Mouse (Mus musculus) MEL (cell line): ENCODE data around the gene Lsamp.

ENCODE experiments used
- CTCF ChIP-seq, 3 experiments: IDR thresholded peaks in 2 of 3; conservative IDR thresholded peaks in 1 of 3; 2 replicates each; pipeline ENCODE4 v1.5.1; 2011 to 2012; ENCODE audit warnings: low read length in 3 of 3, low read depth in 2 of 3, mild to moderate bottlenecking in 2 of 3, improper control_type of control experiment in 1 of 3, inconsistent platforms in 1 of 3, mixed read lengths in 1 of 3, moderate library complexity in 1 of 3; ENCODE audit not compliant: control insufficient read depth in 1 of 3, insufficient read depth in 1 of 3, poor library complexity in 1 of 3, severe bottlenecking in 1 of 3
- E2F4 ChIP-seq: IDR thresholded peaks from 2 replicates; pipeline ENCODE4 v1.6.1; 2011; ENCODE audit warnings: low read depth, low read length, improper control_type of control experiment, borderline replicate concordance
- EP300 ChIP-seq, 2 experiments: IDR thresholded peaks; 2 replicates each; pipeline ENCODE4 v1.6.1; 2011; ENCODE audit warnings: improper control_type of control experiment in 2 of 2, low read length in 2 of 2, low read depth in 1 of 2, mild to moderate bottlenecking in 1 of 2
- ETS1 ChIP-seq: IDR thresholded peaks from 2 replicates; pipeline ENCODE4 v1.6.1; 2012; ENCODE audit warnings: low read depth, mild to moderate bottlenecking, inconsistent platforms, low read length, improper control_type of control experiment, moderate library complexity
- POLR2A ChIP-seq, 2 experiments: IDR thresholded peaks; 2 replicates each; pipeline ENCODE4 v1.6.1; 2011 to 2012; ENCODE audit warnings: low read length in 2 of 2, mild to moderate bottlenecking in 2 of 2, control low read depth in 1 of 2, improper control_type of control experiment in 1 of 2, low read depth in 1 of 2, moderate library complexity in 1 of 2; ENCODE audit not compliant: control insufficient read depth in 1 of 2, insufficient read depth in 1 of 2, poor library complexity in 1 of 2
- POLR2AphosphoS2 ChIP-seq: IDR thresholded peaks from 2 replicates; pipeline ENCODE4 v1.6.1; 2011; ENCODE audit warnings: low read length, improper control_type of control experiment
- TBP ChIP-seq: IDR thresholded peaks from 2 replicates; pipeline ENCODE4 v1.8.0; 2011; ENCODE audit warnings: low read depth, low read length, improper control_type of control experiment

DNA sequence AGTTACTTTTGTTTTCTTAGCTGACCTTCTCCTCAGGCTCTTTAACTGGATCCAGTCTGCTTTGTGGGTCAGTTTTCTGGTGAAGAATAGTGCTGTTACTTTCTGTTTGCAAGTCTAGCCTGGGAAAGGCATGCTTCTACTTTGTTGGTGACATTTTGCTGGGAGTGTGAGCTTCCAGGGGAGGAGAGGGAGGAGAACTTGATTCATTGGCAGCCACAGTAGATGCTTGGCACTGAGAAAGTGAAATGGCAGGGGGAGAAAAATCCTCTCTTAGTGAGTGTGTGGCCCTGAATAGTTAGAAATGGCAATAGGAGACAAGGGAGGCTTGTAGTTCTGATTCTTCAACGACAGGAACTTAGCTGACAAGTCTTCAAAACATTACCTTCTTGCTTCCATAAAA, 1551.6 kb downstream of the Lsamp start:
- TF ChIP-seq CTCF (IDR thresholded peaks at IDR 0.05 in 2 of 3, conservative IDR thresholded peaks at IDR 0.05 in 1 of 3; ENCODE audit: control insufficient read depth in 1 of 3, insufficient read depth in 1 of 3, low read depth in 2 of 3, low read length in 3 of 3, poor library complexity in 1 of 3, severe bottlenecking in 1 of 3) (no peak), POLR2A (IDR thresholded peaks at IDR 0.05; ENCODE audit: control insufficient read depth in 1 of 2, insufficient read depth in 1 of 2, low read depth in 1 of 2, low read length in 2 of 2, poor library complexity in 1 of 2) (no peak), ETS1 (no peak), EP300 (IDR thresholded peaks at IDR 0.05; ENCODE audit: low read depth in 1 of 2, low read length in 2 of 2) (no peak), TBP (no peak), E2F4 (no peak), POLR2AphosphoS2 (no peak)
